In the genomic region with DNA sequence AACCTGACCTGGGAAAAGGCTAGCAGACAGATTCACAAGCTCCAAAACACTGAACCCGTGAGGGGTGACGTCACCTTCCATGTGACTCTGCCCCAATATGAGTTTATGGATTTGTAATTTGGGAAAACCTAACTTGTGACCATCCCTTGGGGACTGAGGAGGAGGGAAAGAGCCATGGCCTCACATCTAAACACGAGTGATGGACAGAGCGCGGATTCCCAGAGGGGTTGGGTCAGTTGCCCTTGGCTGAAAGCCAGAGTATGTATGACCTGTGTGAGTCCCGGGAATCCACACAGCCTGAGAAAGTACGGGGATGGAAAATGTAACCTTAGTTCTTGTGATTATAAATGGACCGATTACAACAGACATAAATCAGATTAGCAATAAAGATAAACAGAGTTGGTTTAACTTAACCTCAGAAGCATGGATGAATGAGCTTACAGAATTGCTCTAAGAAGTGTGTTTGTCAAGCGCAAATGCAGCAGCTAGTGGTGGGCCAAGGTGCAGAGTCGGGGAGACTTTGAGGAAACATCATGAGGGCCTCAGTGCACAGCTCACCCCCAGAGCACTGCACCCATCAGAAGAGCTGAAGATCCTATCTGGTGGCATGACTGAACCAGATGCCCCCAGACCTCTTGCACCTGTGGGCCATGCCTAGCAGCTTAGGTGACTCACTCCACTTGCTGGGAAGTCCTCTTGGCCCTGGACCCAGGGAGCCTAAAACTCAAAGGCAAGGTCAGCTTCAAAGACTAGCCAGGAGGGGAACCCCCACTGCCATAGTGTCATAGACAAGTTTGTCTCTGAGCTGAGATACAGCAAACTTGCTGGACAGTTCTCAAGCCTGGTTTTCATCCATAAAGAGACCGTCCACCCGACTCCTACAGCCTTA, we compare ENCODE assay signal across 10 mouse cellular contexts. TPM values are rescaled to one million over a fixed set of nuclear protein-coding genes. Genes with fewer than 3 reads are reported as not detected.
DNase-seq lines count a peak whose midpoint lies in the region; ATAC-seq lines count a peak whose summit lies in the region.
"Had no signal": no experiment of that assay in that cellular context is flagged by ENCODE, and none has a peak within 500 bp of the region (broad histone marks: within the 10 kb centered on the region; RNA-seq: fewer than 3 reads in every experiment).

No protein-coding gene starts in this region.

- no peak for ATAC-seq in forebrain, embryonic 14.5 days
- ATAC-seq in forebrain, embryonic 12.5 days (ENCODE audit: low FRiP score) = no peak
- ATAC-seq in embryonic facial prominence, embryonic 14.5 days (ENCODE audit: low read depth) = no peak
- no peak for ATAC-seq in frontal cortex, adult (ENCODE audit: low TSS enrichment)
- ATAC-seq: liver, postnatal 0 days; midbrain, embryonic 16.5 days had no signal

- H3K4me2 ChIP-seq in forebrain, embryonic 14.5 days (ENCODE audit: low read length) = no peak overlapping the region
- no peak overlapping the region for H3K4me2 ChIP-seq in forebrain, embryonic 12.5 days
- no peak overlapping the region for H3K4me2 ChIP-seq in embryonic facial prominence, embryonic 14.5 days (ENCODE audit: low read depth, low read length)

- no peak overlapping the region for H3K4me3 ChIP-seq in forebrain, embryonic 14.5 days (ENCODE audit: low read depth, low read length)
- no peak overlapping the region for H3K4me3 ChIP-seq in forebrain, embryonic 12.5 days (replicated peaks)
- no peak overlapping the region for H3K4me3 ChIP-seq in embryonic facial prominence, embryonic 14.5 days (ENCODE audit: low read depth, low read length)

- 0 out of 2 replicates have a peak, but pooled peaks cover 3% of the 10 kb centered on the region for H3K36me3 ChIP-seq in forebrain, embryonic 14.5 days (ENCODE audit: control insufficient read depth, insufficient read depth, low read length)
- peaks cover 9% of the 10 kb centered on the region; the same call in 1 of the 2 replicates for H3K36me3 ChIP-seq in forebrain, embryonic 12.5 days (replicated peaks)
- peaks cover 15% of the 10 kb centered on the region; the same call in 1 of the 2 replicates for H3K36me3 ChIP-seq in embryonic facial prominence, embryonic 14.5 days (ENCODE audit: control insufficient read depth, insufficient read depth, low read length)

- no peak for DNase-seq in forebrain, embryonic 14.5 days (ENCODE audit: low spot score)
- DNase-seq in NIH3T3 (ENCODE audit: low read depth) = peak; percentile 19
- DNase-seq in embryonic facial prominence, embryonic 14.5 days (ENCODE audit: low spot score) = peak; percentile 47
- peak; percentile 78 for DNase-seq in kidney, adult 11 months
- no peak for DNase-seq in left cerebral cortex, postnatal 25 days (ENCODE audit: low spot score in 2 of 2)
- DNase-seq in left cerebral cortex, adult 9 months (ENCODE audit: low spot score in 2 of 2) = no peak
- DNase-seq: liver, postnatal 0 days had no signal

- peaks cover 18% of the 10 kb centered on the region for H3K4me1 ChIP-seq in forebrain, embryonic 14.5 days (ENCODE audit: control insufficient read depth, insufficient read depth, low read length)
- peaks cover 11% of the 10 kb centered on the region for H3K4me1 ChIP-seq in forebrain, embryonic 12.5 days
- H3K4me1 ChIP-seq in embryonic facial prominence, embryonic 14.5 days (ENCODE audit: control insufficient read depth, insufficient read depth, low read length) = peaks cover 12% of the 10 kb centered on the region; the same call in 1 of the 2 replicates

- H3K9ac ChIP-seq in forebrain, embryonic 14.5 days (ENCODE audit: low read length) = no peak overlapping the region
- no peak overlapping the region for H3K9ac ChIP-seq in forebrain, embryonic 12.5 days
- H3K9ac ChIP-seq in embryonic facial prominence, embryonic 14.5 days (ENCODE audit: low read depth, low read length) = no peak overlapping the region
- H3K9ac ChIP-seq: liver, postnatal 0 days had no signal

- no peaks in the 10 kb centered on the region for H3K27me3 ChIP-seq in forebrain, embryonic 14.5 days (replicated peaks; ENCODE audit: control insufficient read depth, insufficient read depth, low read length)
- no peaks in the 10 kb centered on the region for H3K27me3 ChIP-seq in forebrain, embryonic 12.5 days
- H3K27me3 ChIP-seq in embryonic facial prominence, embryonic 14.5 days (replicated peaks; ENCODE audit: control insufficient read depth, insufficient read depth, low read length) = no peaks in the 10 kb centered on the region

- 86% methylated on average over 12 of the region's 12 CpGs for WGBS in forebrain, embryonic 14.5 days
- 87% methylated on average over 12 of the region's 12 CpGs for WGBS in forebrain, embryonic 12.5 days
- 66% methylated on average over 12 of the region's 12 CpGs for WGBS in embryonic facial prominence, embryonic 14.5 days

- H3K27ac ChIP-seq in forebrain, embryonic 14.5 days (ENCODE audit: low read depth, low read length) = peak overlapping the region; percentile 70; the same call in 1 of the 2 replicates
- no peak overlapping the region for H3K27ac ChIP-seq in forebrain, embryonic 12.5 days
- no peak overlapping the region for H3K27ac ChIP-seq in embryonic facial prominence, embryonic 14.5 days (replicated peaks; ENCODE audit: low read depth, low read length)

- intact Hi-C loops in left cerebral cortex, postnatal 25 days (cut with DNase I) = no loop called here

- no peaks in the 10 kb centered on the region for H3K9me3 ChIP-seq in forebrain, embryonic 14.5 days (replicated peaks; ENCODE audit: control insufficient read depth, low read length)
- peaks cover 4% of the 10 kb centered on the region; the same call in 1 of the 2 replicates for H3K9me3 ChIP-seq in forebrain, embryonic 12.5 days
- no peaks in the 10 kb centered on the region for H3K9me3 ChIP-seq in embryonic facial prominence, embryonic 14.5 days (ENCODE audit: control insufficient read depth, low read length)

RNA-seq across cellular contexts. Expression of gene Cog7, which starts 45.4 kb away (rescaled TPM):
- polyA plus RNA-seq in forebrain, embryonic 14.5 days (2014; fragmentation: Nextera tagmentation; extraction: Ambion mirVana) = 7.8 and 11.0 TPM in 2 replicates
- polyA plus RNA-seq in forebrain, embryonic 12.5 days (2016; fragmentation: Nextera tagmentation; extraction: Ambion mirVana) = 21.9 and 23.0 TPM in 2 replicates
- polyA plus RNA-seq in embryonic facial prominence, embryonic 14.5 days (2014; fragmentation: Nextera tagmentation; extraction: Ambion mirVana) = 11.4 and 14.4 TPM in 2 replicates
- total RNA-seq in left cerebral cortex, postnatal 25 days (2021) = 10 to 100 TPM; 39.4 to 40.9 TPM

Comparison
In these comparisons a context has a peak if more than half of its experiments do, and no peak if none do; other contexts are left out.
1. DNase-seq: peak in NIH3T3 (single experiment), embryonic facial prominence, embryonic 14.5 days (single experiment) and kidney, adult 11 months (single experiment); none in forebrain, embryonic 14.5 days (single experiment), left cerebral cortex, postnatal 25 days (0 of 2) and left cerebral cortex, adult 9 months (0 of 2).